Mouse (Mus musculus) stomach, embryonic 16.5 days (tissue): ENCODE results near the gene Cd8a. TPM values are rescaled to one million over a fixed set of nuclear protein-coding genes. Genes with fewer than 3 reads are reported as not detected.

Experiments
- ATAC-seq: fragments of 200-750 bp; cut with Nextera tagmentation; 2 replicates; pipeline ENCODE4 v1.8.0; 2017; ENCODE audit warnings: moderate number of reproducible peaks, moderate TSS enrichment; ENCODE audit not compliant: insufficient read depth, low FRiP score
- H3K27ac ChIP-seq: fragments of 300-500 bp; sonication (generic); 2 replicates; pipeline ENCODE4 v1.5.1; 2014; ENCODE audit warnings: low read length
- H3K27me3 ChIP-seq: fragments of 300-500 bp; sonication (generic); 2 replicates; pipeline ENCODE4 v1.6.1; 2014; ENCODE audit warnings: low read length, control low read depth, mixed read lengths; ENCODE audit not compliant: control insufficient read depth, insufficient read depth
- H3K36me3 ChIP-seq: fragments of 300-500 bp; sonication (generic); 2 replicates; pipeline ENCODE4 v1.6.1; 2014; ENCODE audit warnings: low read length; ENCODE audit not compliant: control insufficient read depth, insufficient read depth
- H3K4me1 ChIP-seq: fragments of 300-500 bp; sonication (generic); 2 replicates; pipeline ENCODE4 v1.6.1; 2014; ENCODE audit warnings: low read length, control low read depth, mixed read lengths; ENCODE audit not compliant: control insufficient read depth, insufficient read depth
- H3K4me2 ChIP-seq: fragments of 300-500 bp; sonication (generic); 2 replicates; pipeline ENCODE4 v1.6.1; 2014; ENCODE audit warnings: low read depth, low read length, mixed read lengths
- H3K4me3 ChIP-seq: fragments of 300-500 bp; sonication (generic); replicated peaks from 2 replicates; pipeline ENCODE4 v1.5.1; 2014; ENCODE audit warnings: mild to moderate bottlenecking, low read length
- H3K9ac ChIP-seq: fragments of 300-500 bp; sonication (generic); 2 replicates; pipeline ENCODE4 v1.6.1; 2014; ENCODE audit warnings: low read length
- H3K9me3 ChIP-seq: fragments of 300-500 bp; sonication (generic); replicated peaks from 2 replicates; pipeline ENCODE4 v1.6.1; 2016; ENCODE audit warnings: low read length, control low read depth; ENCODE audit not compliant: control insufficient read depth
- WGBS: fragments of 180-500 bp; shearing (Covaris S2); extraction: QIAGEN DNeasy Blood & Tissue Kit; methylation state at CpG from one replicate; pipeline ENCODE4 v1.1.7; 2014; 5-methylcytosine and 5-hydroxymethylcytosine counted together
- polyA plus RNA-seq: library from polyadenylated mRNA; unstranded; fragments of >200 nt; fragmentation: Nextera tagmentation; extraction: Ambion mirVana; gene quantifications from 2 replicates; pipeline ENCODE4 v1.2.1, GENCODE M21; 2015

The Cd8a gene
- polyA plus RNA-seq, 1 experiment from 2014 or later, result not detected

- no peaks in the 10 kb centered on the region for H3K36me3 ChIP-seq
- no peak overlapping the region for H3K4me2 ChIP-seq
- 74% methylated on average over 3 of the region's 3 CpGs for WGBS
- H3K9me3 ChIP-seq, result no peaks in the 10 kb centered on the region
- no peak overlapping the region for H3K9ac ChIP-seq
- H3K27ac ChIP-seq, result no peak overlapping the region
- no peak overlapping the region for H3K4me3 ChIP-seq
- no peaks in the 10 kb centered on the region for H3K27me3 ChIP-seq
- ATAC-seq, result no peak
- no peaks in the 10 kb centered on the region for H3K4me1 ChIP-seq
These were observed 34.3 kb upstream of the Cd8a start for GRCm38 (mm10) chr6:71338941-71339340.

GRCm38 (mm10) chr6:71339351-71339750 lies 33.9 kb upstream of the Cd8a start:
- WGBS, result 73% methylated on average over 4 of the region's 4 CpGs
- Histone ChIP-seq H3K27me3 (no peaks in the 10 kb centered on the region), H3K9me3 (no peaks in the 10 kb centered on the region), H3K4me2 (no peak overlapping the region), H3K4me3 (no peak overlapping the region), H3K9ac (no peak overlapping the region), H3K4me1 (no peaks in the 10 kb centered on the region), H3K27ac (no peak overlapping the region), H3K36me3 (no peaks in the 10 kb centered on the region)
- ATAC-seq, result no peak

GRCm38 (mm10) chr6:71341179-71341578 lies 32.0 kb upstream of the Cd8a start:
- H3K4me3 ChIP-seq, result no peak overlapping the region
- WGBS, result 88% methylated on average over 9 of the region's 9 CpGs
- H3K9me3 ChIP-seq, result no peaks in the 10 kb centered on the region
- no peaks in the 10 kb centered on the region for H3K4me1 ChIP-seq
- no peaks in the 10 kb centered on the region for H3K36me3 ChIP-seq
- H3K4me2 ChIP-seq, result no peak overlapping the region
- no peak overlapping the region for H3K27ac ChIP-seq
- H3K9ac ChIP-seq, result no peak overlapping the region
- no peak for ATAC-seq
- H3K27me3 ChIP-seq, result no peaks in the 10 kb centered on the region

GRCm38 (mm10) chr6:71348006-71348405 lies 25.2 kb upstream of the Cd8a start:
- H3K4me3 ChIP-seq, result no peak overlapping the region
- 90% methylated on average over 9 of the region's 9 CpGs for WGBS
- no peak overlapping the region for H3K4me2 ChIP-seq
- ATAC-seq, result no peak
- no peaks in the 10 kb centered on the region for H3K9me3 ChIP-seq
- H3K4me1 ChIP-seq, result no peaks in the 10 kb centered on the region
- H3K36me3 ChIP-seq, result no peaks in the 10 kb centered on the region
- no peak overlapping the region for H3K27ac ChIP-seq
- no peaks in the 10 kb centered on the region for H3K27me3 ChIP-seq
- H3K9ac ChIP-seq, result no peak overlapping the region

- Histone ChIP-seq H3K4me1 (no peaks in the 10 kb centered on the region), H3K9ac (no peak overlapping the region), H3K27me3 (no peaks in the 10 kb centered on the region), H3K27ac (no peak overlapping the region), H3K36me3 (no peaks in the 10 kb centered on the region), H3K4me3 (no peak overlapping the region), H3K4me2 (no peak overlapping the region), H3K9me3 (no peaks in the 10 kb centered on the region)
- ATAC-seq, result no peak
- WGBS, result 91% methylated on average over 3 of the region's 3 CpGs
These were observed 22.0 kb upstream of the Cd8a start for GRCm38 (mm10) chr6:71351201-71351600.

- no peak overlapping the region for H3K27ac ChIP-seq
- no peak overlapping the region for H3K4me2 ChIP-seq
- H3K9ac ChIP-seq, result no peak overlapping the region
- no peaks in the 10 kb centered on the region for H3K9me3 ChIP-seq
- no peak for ATAC-seq
- H3K4me1 ChIP-seq, result no peaks in the 10 kb centered on the region
- no peaks in the 10 kb centered on the region for H3K27me3 ChIP-seq
- no peak overlapping the region for H3K4me3 ChIP-seq
- WGBS, result 90% methylated on average over 6 of the region's 6 CpGs
- no peaks in the 10 kb centered on the region for H3K36me3 ChIP-seq
These were observed 21.0 kb upstream of the Cd8a start for GRCm38 (mm10) chr6:71352201-71352600.

- H3K27ac ChIP-seq, result no peak overlapping the region
- ATAC-seq, result no peak
- no peaks in the 10 kb centered on the region for H3K9me3 ChIP-seq
- H3K36me3 ChIP-seq, result no peaks in the 10 kb centered on the region
- no peaks in the 10 kb centered on the region for H3K27me3 ChIP-seq
- WGBS, result 80% methylated on average over 10 of the region's 10 CpGs
- no peak overlapping the region for H3K9ac ChIP-seq
- H3K4me1 ChIP-seq, result no peaks in the 10 kb centered on the region
- H3K4me3 ChIP-seq, result no peak overlapping the region
- H3K4me2 ChIP-seq, result no peak overlapping the region
These were observed 20.3 kb upstream of the Cd8a start for GRCm38 (mm10) chr6:71352866-71353427.

- Histone ChIP-seq H3K4me1 (no peaks in the 10 kb centered on the region), H3K4me3 (no peak overlapping the region), H3K9me3 (no peaks in the 10 kb centered on the region), H3K27ac (no peak overlapping the region), H3K27me3 (no peaks in the 10 kb centered on the region), H3K36me3 (no peaks in the 10 kb centered on the region), H3K9ac (no peak overlapping the region), H3K4me2 (no peak overlapping the region)
- no peak for ATAC-seq
- 83% methylated on average over 2 of the region's 2 CpGs for WGBS
These were observed 19.5 kb upstream of the Cd8a start for GRCm38 (mm10) chr6:71353722-71354121.

GRCm38 (mm10) chr6:71357493-71357892 lies 15.7 kb upstream of the Cd8a start:
- Histone ChIP-seq H3K36me3 (no peaks in the 10 kb centered on the region), H3K4me2 (no peak overlapping the region), H3K27me3 (no peaks in the 10 kb centered on the region), H3K9me3 (no peaks in the 10 kb centered on the region), H3K27ac (no peak overlapping the region), H3K9ac (no peak overlapping the region), H3K4me1 (no peaks in the 10 kb centered on the region), H3K4me3 (no peak overlapping the region)
- ATAC-seq, result no peak
- WGBS, result 89% methylated on average over 7 of the region's 7 CpGs

GRCm38 (mm10) chr6:71360221-71360620 lies 13.0 kb upstream of the Cd8a start:
- WGBS, result 75% methylated on average over 4 of the region's 4 CpGs
- Histone ChIP-seq H3K9me3 (no peaks in the 10 kb centered on the region), H3K27me3 (no peaks in the 10 kb centered on the region), H3K36me3 (no peaks in the 10 kb centered on the region), H3K4me1 (no peaks in the 10 kb centered on the region), H3K27ac (no peak overlapping the region), H3K9ac (no peak overlapping the region), H3K4me2 (no peak overlapping the region), H3K4me3 (no peak overlapping the region)
- no peak for ATAC-seq
